15 mouse cellular contexts compared by ENCODE assay signal in the genomic region with DNA sequence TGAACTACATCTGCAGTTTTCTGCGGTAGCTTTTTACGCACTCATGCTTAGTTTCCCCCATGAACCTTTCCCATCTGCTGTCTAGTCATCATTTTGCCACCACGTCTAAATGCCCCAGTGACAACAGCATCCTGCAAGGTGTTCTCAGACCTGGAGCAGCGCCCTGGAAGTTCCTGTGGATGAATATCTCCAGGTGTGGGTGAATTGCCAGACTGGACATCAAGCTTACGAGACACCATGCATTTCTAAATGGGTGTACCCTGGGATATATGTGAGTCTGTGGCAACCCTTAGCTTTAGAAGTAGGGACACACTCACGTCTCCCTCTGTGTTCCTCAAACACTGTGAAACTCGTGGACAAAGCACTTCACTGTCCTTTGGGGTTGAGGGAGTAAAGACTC. TPM values are rescaled to one million over a fixed set of nuclear protein-coding genes. Genes with fewer than 3 reads are reported as not detected.
DNase-seq lines count a peak whose midpoint lies in the region; ATAC-seq and TF ChIP-seq lines count a peak whose summit lies in the region.
"Had no signal": no experiment of that assay in that cellular context is flagged by ENCODE, and none has a peak within 500 bp of the region (broad histone marks: within the 10 kb centered on the region; RNA-seq: fewer than 3 reads in every experiment).

No protein-coding gene starts in this region.

- H3K9ac ChIP-seq in heart, adult 2 months (ENCODE audit: low read depth, low read length) = no peak overlapping the region
- no peak overlapping the region for H3K9ac ChIP-seq in hindbrain, postnatal 0 days (replicated peaks; ENCODE audit: low read length)
- H3K9ac ChIP-seq: embryonic facial prominence, embryonic 12.5 days; forebrain, embryonic 15.5 days; hindbrain, embryonic 13.5 days had no signal

- no peak for TF ChIP-seq EP300 in heart, adult 2 months (IDR thresholded peaks at IDR 0.05; ENCODE audit: insufficient read depth, low read depth, low read length)

- no peak for ATAC-seq in cerebellum, adult (ENCODE audit: insufficient number of reproducible peaks, low FRiP score, low TSS enrichment)
- no peak for ATAC-seq in hindbrain, postnatal 0 days
- ATAC-seq: forebrain, embryonic 15.5 days had no signal

- 72% methylated on average over 7 of the region's 7 CpGs for WGBS in heart, adult 2 months
- 78% methylated on average over 7 of the region's 7 CpGs for WGBS in hindbrain, postnatal 0 days
- WGBS in hindbrain, embryonic 10.5 days = 85% methylated on average over 7 of the region's 7 CpGs

- H3K4me2 ChIP-seq in hindbrain, postnatal 0 days (ENCODE audit: low read depth, low read length) = no peak overlapping the region
- H3K4me2 ChIP-seq: embryonic facial prominence, embryonic 12.5 days; forebrain, embryonic 15.5 days; hindbrain, embryonic 13.5 days had no signal

- no peaks in the 10 kb centered on the region for H3K9me3 ChIP-seq in hindbrain, postnatal 0 days (ENCODE audit: low read length)
- no peaks in the 10 kb centered on the region for H3K9me3 ChIP-seq in hindbrain, embryonic 10.5 days
- H3K9me3 ChIP-seq: embryonic facial prominence, embryonic 12.5 days; forebrain, embryonic 15.5 days; hindbrain, embryonic 13.5 days had no signal

- DNase-seq in cerebellum, adult 9-10 months = peak; percentile 69
- no peak for DNase-seq in heart, adult 2 months
- no peak for DNase-seq in heart, adult 9 months (ENCODE audit: low spot score in 2 of 2)
- DNase-seq in hindbrain, postnatal 0 days (ENCODE audit: low spot score) = no peak
- DNase-seq in hindbrain, embryonic 10.5 days (ENCODE audit: low spot score) = no peak
- no peak for DNase-seq in urinary bladder, postnatal 14 days (ENCODE audit: low spot score)
- DNase-seq: adrenal gland, postnatal 10 days; gastrocnemius, postnatal 14 days; heart, postnatal 36 days; kidney, adult 2 months had no signal

- TF ChIP-seq POLR2A in heart, adult 2 months (IDR thresholded peaks at IDR 0.05; ENCODE audit: insufficient read depth, low read depth, low read length) = no peak

- H3K4me1 ChIP-seq in heart, adult 2 months (ENCODE audit: control insufficient read depth, insufficient read depth, low read length) = peaks cover 22% of the 10 kb centered on the region
- no peaks in the 10 kb centered on the region for H3K4me1 ChIP-seq in hindbrain, postnatal 0 days (ENCODE audit: insufficient read depth, low read length)
- peaks cover 25% of the 10 kb centered on the region for H3K4me1 ChIP-seq in hindbrain, embryonic 10.5 days (replicated peaks)
- H3K4me1 ChIP-seq in brown adipose tissue, adult 24 weeks (ENCODE audit: control insufficient read depth, insufficient read depth, insufficient read length, low read length) = peaks cover 62% of the 10 kb centered on the region
- H3K4me1 ChIP-seq: hindbrain, embryonic 13.5 days had no signal

- H3K79me2 ChIP-seq in heart, adult 2 months (replicated peaks; ENCODE audit: control insufficient read depth, insufficient read depth, low read length) = 0 out of 2 replicates have a peak, but pooled peaks cover 1% of the 10 kb centered on the region

- intact Hi-C loops in heart, adult 2 months (cut with DNase I) = no loop called here

- TF ChIP-seq CTCF in heart, adult 2 months (IDR thresholded peaks at IDR 0.05) = no peak
- TF ChIP-seq CTCF in hindbrain, postnatal 0 days (IDR thresholded peaks at IDR 0.05; ENCODE audit: low read depth) = no peak

- no peaks in the 10 kb centered on the region for H3K27me3 ChIP-seq in heart, adult 2 months (ENCODE audit: control insufficient read depth, insufficient read depth, low read length)
- H3K27me3 ChIP-seq in hindbrain, postnatal 0 days (ENCODE audit: insufficient read depth, low read length) = no peaks in the 10 kb centered on the region
- no peaks in the 10 kb centered on the region for H3K27me3 ChIP-seq in hindbrain, embryonic 10.5 days (ENCODE audit: insufficient read depth, poor library complexity, severe bottlenecking)
- H3K27me3 ChIP-seq: embryonic facial prominence, embryonic 12.5 days; forebrain, embryonic 15.5 days; hindbrain, embryonic 13.5 days had no signal

- peaks cover 5% of the 10 kb centered on the region; the same call in 1 of the 2 replicates for H3K36me3 ChIP-seq in heart, adult 2 months (ENCODE audit: control insufficient read depth, insufficient read depth, low read length)
- no peaks in the 10 kb centered on the region for H3K36me3 ChIP-seq in hindbrain, postnatal 0 days (ENCODE audit: insufficient read depth, low read length)
- H3K36me3 ChIP-seq in hindbrain, embryonic 10.5 days = no peaks in the 10 kb centered on the region
- H3K36me3 ChIP-seq: embryonic facial prominence, embryonic 12.5 days; forebrain, embryonic 15.5 days; hindbrain, embryonic 13.5 days had no signal

- H3K27ac ChIP-seq in heart, adult 2 months = peak overlapping the region; percentile 45
- H3K27ac ChIP-seq in hindbrain, postnatal 0 days = peak overlapping the region; percentile 41; the same call in 1 of the 2 replicates
- no peak overlapping the region for H3K27ac ChIP-seq in hindbrain, embryonic 10.5 days
- peak overlapping the region; percentile 55 for H3K27ac ChIP-seq in brown adipose tissue, adult 24 weeks (replicated peaks; ENCODE audit: low read depth, low read length)
- H3K27ac ChIP-seq: forebrain, embryonic 15.5 days; hindbrain, embryonic 13.5 days had no signal

- no peak overlapping the region for H3K4me3 ChIP-seq in heart, adult 2 months
- H3K4me3 ChIP-seq in hindbrain, postnatal 0 days (ENCODE audit: low read length) = no peak overlapping the region
- no peak overlapping the region for H3K4me3 ChIP-seq in hindbrain, embryonic 10.5 days
- no peak overlapping the region for H3K4me3 ChIP-seq in brown adipose tissue, adult 24 weeks (ENCODE audit: insufficient read depth, low read depth, low read length)
- H3K4me3 ChIP-seq: embryonic facial prominence, embryonic 12.5 days; forebrain, embryonic 15.5 days; hindbrain, embryonic 13.5 days had no signal

RNA-seq across cellular contexts. Expression of gene Abtb1, which starts 41.6 kb away (rescaled TPM):
- total RNA-seq in heart, adult 2 months (2021) = 10 to 100 TPM; 19.7 to 22.7 TPM
- polyA plus RNA-seq in heart, adult 2 months (2012; rRNA removed) = 46.2 and 46.7 TPM in 2 replicates
- total RNA-seq in hindbrain, postnatal 0 days (2014; rRNA removed) = 62.6 and 78.9 TPM in 2 replicates
- polyA plus RNA-seq in hindbrain, postnatal 0 days (2015; fragmentation: Nextera tagmentation; extraction: Ambion mirVana) = 31.5 and 34.8 TPM in 2 replicates
- polyA plus RNA-seq in hindbrain, embryonic 10.5 days (2016; fragmentation: Nextera tagmentation; extraction: Ambion mirVana) = 27.2 and 27.5 TPM in 2 replicates
- 8.6 and 12.6 TPM in 2 replicates for polyA plus RNA-seq in brown adipose tissue, adult 24 weeks (2012; ENCODE audit: insufficient read depth, insufficient read length, missing spikeins)
